Mouse (Mus musculus): ENCODE results near the gene Vapb.
"Not testable (repeated sequence)": the region's sequence is repeated elsewhere in the genome, so short reads cannot be mapped to it uniquely, and the experiment has no call there.

Gene Vapb

GRCm38 (mm10) chr2:173737222-173737989 is at the start of gene Vapb:
TSS of gene Vapb (plus strand) at chr2:173737511.
- DNase-seq (ENCODE audit: low spot score): peak; percentile 97

GRCm38 (mm10) chr2:173689835-173690234 is 47.5 kb upstream of the Vapb start:
- DNase-seq (ENCODE audit: low spot score): no peak

- DNase-seq (ENCODE audit: low spot score): no peak
Measured at GRCm38 (mm10) chr2:173691748-173692147, 45.6 kb upstream of the Vapb start.

- no peak for DNase-seq (ENCODE audit: low spot score)
Measured at GRCm38 (mm10) chr2:173692693-173693092, 44.6 kb upstream of the Vapb start.

- DNase-seq (ENCODE audit: low spot score): no peak
Measured at GRCm38 (mm10) chr2:173698850-173699249, 38.5 kb upstream of the Vapb start.

- no peak for DNase-seq (ENCODE audit: low spot score)
Measured at GRCm38 (mm10) chr2:173702096-173702866, 35.0 kb upstream of the Vapb start.

GRCm38 (mm10) chr2:173702867-173703237 is 34.5 kb upstream of the Vapb start:
- DNase-seq (ENCODE audit: low spot score): no peak

GRCm38 (mm10) chr2:173705827-173706551 is 31.3 kb upstream of the Vapb start:
- DNase-seq (ENCODE audit: low spot score): no peak

GRCm38 (mm10) chr2:173707626-173708025 is 29.7 kb upstream of the Vapb start:
- DNase-seq (ENCODE audit: low spot score): not testable (repeated sequence)

GRCm38 (mm10) chr2:173710193-173710592 is 27.1 kb upstream of the Vapb start:
- DNase-seq (ENCODE audit: low spot score): no peak

- no peak for DNase-seq (ENCODE audit: low spot score)
Measured at GRCm38 (mm10) chr2:173712656-173713055, 24.7 kb upstream of the Vapb start.

- DNase-seq (ENCODE audit: low spot score): no peak
Measured at GRCm38 (mm10) chr2:173713241-173713640, 24.1 kb upstream of the Vapb start.

- DNase-seq (ENCODE audit: low spot score): no peak
Measured at GRCm38 (mm10) chr2:173714620-173715218, 22.6 kb upstream of the Vapb start.

- DNase-seq (ENCODE audit: low spot score): no peak
Measured at GRCm38 (mm10) chr2:173716966-173717365, 20.3 kb upstream of the Vapb start.

GRCm38 (mm10) chr2:173719115-173719514 is 18.2 kb upstream of the Vapb start, which contains the start of gene 1700010B08Rik:
TSS of gene 1700010B08Rik (plus strand) at chr2:173719415.
- DNase-seq (ENCODE audit: low spot score): not testable (repeated sequence)

GRCm38 (mm10) chr2:173722251-173722857 is 15.0 kb upstream of the Vapb start:
- no peak for DNase-seq (ENCODE audit: low spot score)

- no peak for DNase-seq (ENCODE audit: low spot score)
Measured at GRCm38 (mm10) chr2:173724382-173724781, 12.9 kb upstream of the Vapb start.

GRCm38 (mm10) chr2:173724940-173725807 is 12.1 kb upstream of the Vapb start:
- DNase-seq (ENCODE audit: low spot score): no peak

GRCm38 (mm10) chr2:173725819-173726218 is 11.5 kb upstream of the Vapb start:
- DNase-seq (ENCODE audit: low spot score): no peak

GRCm38 (mm10) chr2:173730444-173730966 is 6.8 kb upstream of the Vapb start:
- DNase-seq (ENCODE audit: low spot score): no peak

Data from spleen, adult 12 weeks (tissue).